9 mouse cellular contexts compared by ENCODE assay signal in genomic region chr14:56402311-56403071, GRCm38 (mm10). TPM values are rescaled to one million over a fixed set of nuclear protein-coding genes. Genes with fewer than 3 reads are reported as not detected.
A peak's percentile ranks its signal among the peaks of the same experiment; 100 is the strongest.
DNase-seq lines count a peak whose midpoint lies in the region; ATAC-seq and TF ChIP-seq lines count a peak whose summit lies in the region.
"Had no signal": no experiment of that assay in that cellular context is flagged by ENCODE, and none has a peak within 500 bp of the region (broad histone marks: within the 10 kb centered on the region; RNA-seq: fewer than 3 reads in every experiment).

Gene Rnf17 (plus strand): TSS chr14:56402581.

- TF ChIP-seq EP300 in ES-Bruce4 (IDR thresholded peaks at IDR 0.05; ENCODE audit: insufficient read depth, low read depth, low read length): no peak
- TF ChIP-seq EP300 in heart, postnatal 0 days (IDR thresholded peaks at IDR 0.05; ENCODE audit: low read depth): no peak

- H3K9ac ChIP-seq in forebrain, embryonic 11.5 days (ENCODE audit: low read length): no peak within 1 kb of the TSS
- H3K9ac ChIP-seq in forebrain, embryonic 12.5 days: no peak within 1 kb of the TSS
- peak within 1 kb of the TSS; percentile 22 for H3K9ac ChIP-seq in ES-Bruce4 (ENCODE audit: low read depth, poor library complexity, severe bottlenecking)
- no peak within 1 kb of the TSS for H3K9ac ChIP-seq in heart, postnatal 0 days (replicated peaks; ENCODE audit: low read depth, low read length)

- no peak within 1 kb of the TSS for H3K27ac ChIP-seq in forebrain, embryonic 11.5 days (ENCODE audit: low read depth, low read length)
- no peak within 1 kb of the TSS for H3K27ac ChIP-seq in forebrain, embryonic 12.5 days
- no peak within 1 kb of the TSS for H3K27ac ChIP-seq in ES-Bruce4 (ENCODE audit: insufficient read depth, low read length)
- H3K27ac ChIP-seq in heart, postnatal 0 days (ENCODE audit: low read depth): no peak within 1 kb of the TSS

- no peaks in the 10 kb centered on the region for H3K27me3 ChIP-seq in forebrain, embryonic 11.5 days (ENCODE audit: control insufficient read depth, insufficient read depth, low read length)
- no peaks in the 10 kb centered on the region for H3K27me3 ChIP-seq in forebrain, embryonic 12.5 days
- H3K27me3 ChIP-seq in ES-Bruce4 (ENCODE audit: control insufficient read depth, insufficient read depth, low read length, poor library complexity, severe bottlenecking): no peaks in the 10 kb centered on the region; the same call in 1 of the 2 replicates
- no peaks in the 10 kb centered on the region for H3K27me3 ChIP-seq in heart, postnatal 0 days (ENCODE audit: control insufficient read depth, insufficient read depth, low read length)
- H3K27me3 ChIP-seq in megakaryocyte, embryonic 14.5 days (replicated peaks): peaks cover 3% of the 10 kb centered on the region

- no peak for ATAC-seq in forebrain, embryonic 11.5 days (replicated peaks; ENCODE audit: low FRiP score)
- no peak for ATAC-seq in forebrain, embryonic 12.5 days (ENCODE audit: low FRiP score)
- no peak for ATAC-seq in heart, postnatal 0 days (ENCODE audit: insufficient read depth, low read depth)

- peak; percentile 50 for DNase-seq in forebrain, embryonic 11.5 days (ENCODE audit: low spot score)
- no peak for DNase-seq in heart, postnatal 0 days (ENCODE audit: low spot score)
- DNase-seq in urinary bladder, adult 18-20 months (ENCODE audit: low spot score in 2 of 2): no peak
- no peak for DNase-seq in gastrocnemius, postnatal 4 days (ENCODE audit: low spot score in 2 of 2)
- no peak for DNase-seq in frontal cortex, postnatal 36 days (ENCODE audit: low spot score in 2 of 2)

- no peak for TF ChIP-seq CTCF in ES-Bruce4 (IDR thresholded peaks at IDR 0.05; ENCODE audit: low read depth, low read length)
- TF ChIP-seq CTCF in heart, postnatal 0 days (IDR thresholded peaks at IDR 0.05; ENCODE audit: low read depth): no peak

- no peaks in the 10 kb centered on the region for H3K36me3 ChIP-seq in forebrain, embryonic 11.5 days (ENCODE audit: control insufficient read depth, insufficient read depth, low read length)
- H3K36me3 ChIP-seq in forebrain, embryonic 12.5 days (replicated peaks): no peaks in the 10 kb centered on the region
- H3K36me3 ChIP-seq in ES-Bruce4 (ENCODE audit: control insufficient read depth, insufficient read depth, low read length, poor library complexity, severe bottlenecking): no peaks in the 10 kb centered on the region; the same call in 1 of the 2 replicates
- no peaks in the 10 kb centered on the region for H3K36me3 ChIP-seq in heart, postnatal 0 days (replicated peaks; ENCODE audit: control insufficient read depth, insufficient read depth, low read length)
- H3K36me3 ChIP-seq in megakaryocyte, embryonic 14.5 days (replicated peaks; ENCODE audit: low read length): no peaks in the 10 kb centered on the region

- 70% methylated on average over 34 of the region's 34 CpGs for WGBS in forebrain, embryonic 11.5 days
- WGBS in forebrain, embryonic 12.5 days: 70% methylated on average over 34 of the region's 34 CpGs
- WGBS in heart, postnatal 0 days: 68% methylated on average over 34 of the region's 34 CpGs

- no peaks in the 10 kb centered on the region for H3K4me1 ChIP-seq in forebrain, embryonic 11.5 days (replicated peaks; ENCODE audit: control insufficient read depth, insufficient read depth, low read length)
- H3K4me1 ChIP-seq in forebrain, embryonic 12.5 days: no peaks in the 10 kb centered on the region
- H3K4me1 ChIP-seq in ES-Bruce4 (ENCODE audit: control insufficient read depth, insufficient read depth, low read length): no peaks in the 10 kb centered on the region
- H3K4me1 ChIP-seq in heart, postnatal 0 days (ENCODE audit: control insufficient read depth, insufficient read depth): no peaks in the 10 kb centered on the region
- no peaks in the 10 kb centered on the region for H3K4me1 ChIP-seq in megakaryocyte, embryonic 14.5 days

- no peak within 1 kb of the TSS for H3K4me2 ChIP-seq in forebrain, embryonic 11.5 days (ENCODE audit: low read depth, low read length, severe bottlenecking)
- H3K4me2 ChIP-seq in forebrain, embryonic 12.5 days: no peak within 1 kb of the TSS
- peak within 1 kb of the TSS; percentile 40; the same call in 1 of the 2 replicates for H3K4me2 ChIP-seq in heart, postnatal 0 days (ENCODE audit: low read depth, low read length)

- TF ChIP-seq POLR2A in ES-Bruce4 (IDR thresholded peaks at IDR 0.05; ENCODE audit: insufficient read depth, low read length): peak; percentile 80

- H3K9me3 ChIP-seq in forebrain, embryonic 11.5 days (ENCODE audit: control insufficient read depth, low read length): no peaks in the 10 kb centered on the region
- no peaks in the 10 kb centered on the region for H3K9me3 ChIP-seq in forebrain, embryonic 12.5 days
- H3K9me3 ChIP-seq in ES-Bruce4 (replicated peaks; ENCODE audit: control insufficient read depth, insufficient read depth, low read length, poor library complexity, severe bottlenecking): 0 out of 2 replicates have a peak, but pooled peaks cover 3% of the 10 kb centered on the region
- H3K9me3 ChIP-seq in heart, postnatal 0 days (replicated peaks; ENCODE audit: control insufficient read depth, low read length): no peaks in the 10 kb centered on the region
- 0 out of 2 replicates have a peak, but pooled peaks cover 3% of the 10 kb centered on the region for H3K9me3 ChIP-seq in megakaryocyte, embryonic 14.5 days

- H3K4me3 ChIP-seq in forebrain, embryonic 11.5 days (ENCODE audit: low read depth, low read length): no peak within 1 kb of the TSS
- H3K4me3 ChIP-seq in forebrain, embryonic 12.5 days (replicated peaks): no peak within 1 kb of the TSS
- H3K4me3 ChIP-seq in ES-Bruce4 (ENCODE audit: low read depth, low read length): peak within 1 kb of the TSS; percentile 75
- H3K4me3 ChIP-seq in heart, postnatal 0 days (ENCODE audit: low read depth, low read length): no peak within 1 kb of the TSS
- peak within 1 kb of the TSS; percentile 71 for H3K4me3 ChIP-seq in megakaryocyte, embryonic 14.5 days (replicated peaks)

RNA-seq across cellular contexts. Expression of gene Rnf17, which starts in this region (rescaled TPM):
- 0.88 and 1.0 TPM in 2 replicates for polyA plus RNA-seq in forebrain, embryonic 11.5 days (2014; fragmentation: Nextera tagmentation; extraction: Ambion mirVana)
- polyA plus RNA-seq in forebrain, embryonic 12.5 days (2016; fragmentation: Nextera tagmentation; extraction: Ambion mirVana): 0.93 and 1.1 TPM in 2 replicates
- polyA plus RNA-seq in ES-Bruce4 (2011; ENCODE audit: insufficient read depth, insufficient read length, low read depth, missing spikeins): 70.2 and 70.7 TPM in 2 replicates
- 2.1 TPM in 1 of 2 replicates, not detected in the other for total RNA-seq in heart, postnatal 0 days (2014; rRNA removed; ENCODE audit: low replicate concordance)
- 1.0 and 1.2 TPM in 2 replicates for polyA plus RNA-seq in heart, postnatal 0 days (2015; fragmentation: Nextera tagmentation; extraction: Ambion mirVana)
- polyA plus RNA-seq in megakaryocyte, embryonic 14.5 days (2012; ENCODE audit: insufficient read depth, low replicate concordance): not detected in 2 replicates
- under 1 TPM in 1 of 2 experiments, not detected in 1; 0.32 TPM for total RNA-seq in gastrocnemius, postnatal 4 days (2021)
- polyA plus RNA-seq: C2C12 had no signal

Comparison
In these comparisons a context has a peak if more than half of its experiments do, and no peak if none do; other contexts are left out.
1. RNA of gene Rnf17 (polyA plus RNA-seq): 70.2 to 70.7 TPM in ES-Bruce4; 1.0 to 1.2 TPM in heart, postnatal 0 days, 0.88 to 1.0 TPM in forebrain, embryonic 11.5 days, 0.93 to 1.1 TPM in forebrain, embryonic 12.5 days and not detected in megakaryocyte, embryonic 14.5 days; every median in the first group is over 10 times any median in the second.
2. H3K4me3 ChIP-seq: peak in ES-Bruce4 (single experiment) and megakaryocyte, embryonic 14.5 days (single experiment); none in forebrain, embryonic 11.5 days (single experiment), forebrain, embryonic 12.5 days (single experiment) and heart, postnatal 0 days (single experiment).